Mouse (Mus musculus) liver, embryonic 16.5 days (tissue): ENCODE measurements around the gene Ifitm6. TPM values are rescaled to one million over a fixed set of nuclear protein-coding genes. Genes with fewer than 3 reads are reported as not detected.
"Not testable (repeated sequence)": the region's sequence is repeated elsewhere in the genome, so short reads cannot be mapped to it uniquely, and the experiment has no call there.

Experiments used
- ATAC-seq: fragments of 200-750 bp; cut with Nextera tagmentation; 2 replicates; pipeline ENCODE4 v1.8.0; 2017; ENCODE audit warnings: low read depth, mild to moderate bottlenecking, moderate number of reproducible peaks, moderate library complexity
- H3K27ac ChIP-seq: fragments of 300-500 bp; sonication (generic); 2 replicates; pipeline ENCODE4 v1.5.1; 2014; ENCODE audit warnings: mild to moderate bottlenecking, low read length
- H3K27me3 ChIP-seq: fragments of 300-500 bp; sonication (generic); 2 replicates; pipeline ENCODE4 v1.6.1; 2014; ENCODE audit warnings: low read depth, low read length, mixed read lengths; ENCODE audit not compliant: control insufficient read depth, insufficient read depth
- H3K36me3 ChIP-seq: fragments of 300-500 bp; sonication (generic); 2 replicates; pipeline ENCODE4 v1.6.1; 2014; ENCODE audit warnings: mild to moderate bottlenecking; ENCODE audit not compliant: control insufficient read depth, insufficient read depth
- H3K4me1 ChIP-seq: fragments of 300-500 bp; sonication (generic); 2 replicates; pipeline ENCODE4 v1.6.1; 2014; ENCODE audit warnings: low read depth, low read length, mixed read lengths; ENCODE audit not compliant: control insufficient read depth
- H3K4me2 ChIP-seq: fragments of 300-500 bp; sonication (generic); 2 replicates; pipeline ENCODE4 v1.6.1; 2014; ENCODE audit warnings: low read depth, low read length, mixed read lengths
- H3K4me3 ChIP-seq: fragments of 300-500 bp; sonication (generic); 2 replicates; pipeline ENCODE4 v1.5.1; 2014; ENCODE audit warnings: low read depth, mild to moderate bottlenecking, low read length
- H3K9ac ChIP-seq: fragments of 300-500 bp; sonication (generic); 2 replicates; pipeline ENCODE4 v1.6.1; 2014; ENCODE audit warnings: low read depth, low read length
- H3K9me3 ChIP-seq: fragments of 300-500 bp; sonication (generic); replicated peaks from 2 replicates; pipeline ENCODE4 v1.6.1; 2016; ENCODE audit warnings: low read length; ENCODE audit not compliant: control insufficient read depth
- WGBS: fragments of 180-500 bp; shearing (Covaris S2); extraction: QIAGEN DNeasy Blood & Tissue Kit; methylation state at CpG from one replicate; pipeline ENCODE4 v1.1.7; 2014; ENCODE audit not compliant: insufficient replicate concordance; 5-methylcytosine and 5-hydroxymethylcytosine counted together
- polyA plus RNA-seq: library from polyadenylated mRNA; unstranded; fragments of >200 nt; fragmentation: Nextera tagmentation; extraction: Ambion mirVana; gene quantifications from 2 replicates; pipeline ENCODE4 v1.2.1, GENCODE M21; 2015

Gene Ifitm6
- polyA plus RNA-seq, 1 experiment from 2014 or later = 28.4 TPM

DNA sequence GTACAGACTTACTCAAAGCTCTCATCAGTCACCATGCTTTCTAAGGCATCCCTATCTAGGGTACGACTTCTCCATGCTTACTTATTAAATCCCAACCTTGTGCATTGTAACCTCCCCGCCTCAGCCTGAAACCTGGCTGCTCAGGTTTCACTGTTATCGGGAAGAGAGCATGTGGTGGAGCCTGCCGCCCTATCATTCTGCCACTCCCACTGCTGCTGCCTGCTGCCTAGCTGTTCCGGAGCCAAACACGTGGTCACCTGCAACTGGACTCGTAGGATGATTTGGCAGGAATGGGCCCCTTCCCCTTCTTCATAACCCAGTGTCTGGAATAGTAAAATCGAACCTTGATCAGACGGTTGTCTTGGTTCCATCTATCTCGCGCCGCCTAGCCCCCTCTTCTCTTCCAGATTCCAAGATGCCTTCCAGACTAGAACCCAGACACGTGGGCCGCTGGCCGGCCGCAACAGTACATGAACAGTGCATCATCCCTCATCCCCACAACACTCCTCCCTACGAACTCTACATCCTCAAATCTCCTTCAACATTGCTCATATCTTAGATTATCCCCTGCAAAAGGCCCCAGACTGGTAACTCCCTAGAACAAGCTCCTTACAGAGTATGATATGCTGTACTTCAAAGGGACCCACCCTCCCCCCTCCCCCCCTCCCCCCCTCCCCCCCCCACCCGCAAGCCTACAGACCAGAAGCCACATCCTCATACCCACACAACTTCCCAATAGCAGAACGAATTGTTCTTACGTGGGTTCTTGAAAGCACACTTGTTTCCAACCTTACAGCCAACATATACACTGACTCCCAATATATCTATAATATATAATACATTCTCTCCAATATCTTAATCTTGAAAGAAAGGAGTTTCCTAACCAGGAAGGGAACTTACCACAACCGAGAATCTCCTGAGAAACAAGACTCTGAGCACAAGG is 20.6 kb upstream of the Ifitm6 start:
- H3K9me3 ChIP-seq = no peaks in the 10 kb centered on the region
- WGBS = 37% methylated on average over 20 of the region's 21 CpGs
- H3K27ac ChIP-seq = peak overlapping the region; percentile 36
- ATAC-seq = peak; percentile 50
- no peaks in the 10 kb centered on the region for H3K27me3 ChIP-seq
- H3K36me3 ChIP-seq = no peaks in the 10 kb centered on the region
- H3K4me2 ChIP-seq = 0 out of 2 replicates have a peak overlapping the region, but pooled peaks have one; percentile 7
- H3K4me1 ChIP-seq = peaks cover 32% of the 10 kb centered on the region
- no peak overlapping the region for H3K4me3 ChIP-seq
- no peak overlapping the region for H3K9ac ChIP-seq

DNA sequence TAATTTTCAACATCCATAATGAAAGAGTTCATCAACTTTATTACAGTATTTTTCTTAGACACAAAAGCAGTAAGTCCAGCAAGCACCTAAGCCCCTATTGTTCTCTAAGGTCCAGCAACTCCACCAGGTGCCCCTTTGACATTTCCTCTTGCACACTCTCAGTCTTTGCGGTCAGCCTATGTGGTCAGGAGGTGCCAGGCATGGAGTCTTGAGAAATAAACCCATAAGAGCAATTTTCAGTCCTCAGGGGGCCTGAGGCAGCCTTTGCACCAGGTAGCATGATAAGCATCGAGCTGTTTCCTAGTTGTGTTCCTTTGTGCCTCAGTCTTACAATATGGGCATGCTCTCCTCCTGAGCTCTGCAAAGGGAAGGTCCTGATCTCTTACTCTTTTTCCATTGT is 18.9 kb upstream of the Ifitm6 start:
- not testable (repeated sequence) for H3K4me3 ChIP-seq, H3K27ac ChIP-seq, H3K9me3 ChIP-seq, H3K36me3 ChIP-seq, ATAC-seq, H3K9ac ChIP-seq, H3K4me2 ChIP-seq, H3K27me3 ChIP-seq
- 67% methylated on average over 1 of the region's 2 CpGs for WGBS
- H3K4me1 ChIP-seq = peaks cover 17% of the 10 kb centered on the region

DNA sequence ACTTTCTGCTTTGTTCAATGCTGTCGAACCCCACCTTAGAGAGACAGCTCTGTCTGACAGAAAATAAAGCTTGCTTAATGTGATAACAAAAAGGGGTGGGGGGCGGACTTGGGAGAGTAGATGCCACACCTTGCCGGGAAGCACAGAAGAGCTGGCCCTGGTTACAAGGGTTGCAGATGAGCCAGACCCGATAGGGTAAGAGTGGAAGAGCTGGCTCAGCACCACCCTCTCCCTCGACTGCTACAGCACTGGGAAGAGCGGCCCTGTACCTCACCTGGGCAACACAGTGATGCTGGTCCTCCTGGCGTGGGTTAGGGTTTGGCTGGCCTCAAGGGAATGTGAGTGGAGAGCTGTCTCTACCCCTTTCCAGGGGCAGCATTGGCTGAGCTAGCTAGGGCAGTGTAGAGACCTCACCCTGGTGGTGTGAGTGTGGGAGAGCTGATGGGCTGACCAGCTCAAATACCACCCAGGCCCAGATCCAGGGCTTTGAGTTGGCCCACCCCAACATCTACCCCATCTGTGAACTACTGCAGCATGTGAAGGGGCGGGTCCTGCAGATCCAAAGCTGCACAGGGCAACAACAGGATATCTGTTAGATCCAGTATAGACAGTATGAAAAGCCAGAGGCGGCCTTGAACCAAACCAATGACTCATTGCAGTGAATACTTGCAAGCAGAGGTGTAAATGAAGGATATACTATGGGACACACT is 14.9 kb upstream of the Ifitm6 start:
- Histone ChIP-seq H3K4me2 (no peak overlapping the region), H3K36me3 (no peaks in the 10 kb centered on the region), H3K9me3 (no peaks in the 10 kb centered on the region), H3K4me3 (no peak overlapping the region), H3K27ac (no peak overlapping the region), H3K9ac (no peak overlapping the region), H3K4me1 (peaks cover 3% of the 10 kb centered on the region), H3K27me3 (no peaks in the 10 kb centered on the region)
- WGBS = 36% methylated on average over 9 of the region's 9 CpGs
- peak; percentile 50 for ATAC-seq

DNA sequence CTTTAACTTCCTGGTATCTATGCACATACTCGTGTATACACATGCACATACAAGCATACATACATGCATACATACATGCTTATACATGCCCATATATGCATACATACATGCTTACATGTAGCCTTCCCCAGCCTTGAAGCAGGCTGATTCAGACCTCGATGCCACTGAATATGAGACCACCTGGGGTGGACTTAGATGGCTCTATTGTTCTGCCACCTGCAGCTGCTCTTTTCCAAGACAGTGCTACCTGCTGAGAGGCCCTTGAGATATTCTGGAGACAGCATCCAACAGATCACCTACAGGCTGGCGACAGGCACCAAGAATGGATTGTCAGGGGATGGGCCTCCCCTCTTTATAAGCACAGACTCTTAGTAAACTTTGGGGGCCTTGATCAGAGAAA is 12.7 kb upstream of the Ifitm6 start:
- peaks cover 2% of the 10 kb centered on the region; the same call in 1 of the 2 replicates for H3K4me1 ChIP-seq
- H3K9me3 ChIP-seq = no peaks in the 10 kb centered on the region
- WGBS = 45% methylated on average over 3 of the region's 3 CpGs
- H3K27me3 ChIP-seq = no peaks in the 10 kb centered on the region
- no peaks in the 10 kb centered on the region for H3K36me3 ChIP-seq
- no peak overlapping the region for H3K4me3 ChIP-seq
- H3K27ac ChIP-seq = no peak overlapping the region
- no peak overlapping the region for H3K4me2 ChIP-seq
- ATAC-seq = no peak
- no peak overlapping the region for H3K9ac ChIP-seq

DNA sequence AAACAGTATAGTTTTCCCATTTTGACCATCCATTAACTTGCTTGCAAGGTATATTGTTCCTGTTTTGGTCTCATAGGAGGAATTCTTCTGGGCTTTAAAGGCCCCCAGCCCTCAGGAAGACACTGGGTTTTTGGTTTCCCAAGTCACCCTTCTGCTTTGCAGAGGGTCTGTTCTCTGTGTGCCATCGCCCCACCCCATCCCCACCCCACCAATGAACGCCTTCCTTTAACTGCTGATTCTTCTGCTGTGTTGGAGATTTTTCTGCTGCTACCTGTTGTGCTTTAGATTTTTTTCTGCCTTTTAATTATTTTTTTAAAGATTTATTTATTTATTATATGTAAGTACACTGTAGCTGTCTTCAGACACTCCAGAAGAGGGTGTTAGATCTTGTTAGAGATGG is 11.1 kb upstream of the Ifitm6 start, which contains the start of gene Gm17387:
Gene Gm17387, plus strand, starts transcription at position 301 of the 400 bp plus-strand sequence.
- WGBS = 76% methylated on average over 2 of the region's 2 CpGs
- H3K9ac ChIP-seq = no peak within 1 kb of the TSS
- no peaks in the 10 kb centered on the region for H3K36me3 ChIP-seq
- H3K9me3 ChIP-seq = no peaks in the 10 kb centered on the region
- H3K4me2 ChIP-seq = no peak within 1 kb of the TSS
- H3K4me3 ChIP-seq = no peak within 1 kb of the TSS
- no peaks in the 10 kb centered on the region for H3K27me3 ChIP-seq
- H3K27ac ChIP-seq = no peak within 1 kb of the TSS
- H3K4me1 ChIP-seq = peaks cover 2% of the 10 kb centered on the region; the same call in 1 of the 2 replicates
- ATAC-seq = no peak

DNA sequence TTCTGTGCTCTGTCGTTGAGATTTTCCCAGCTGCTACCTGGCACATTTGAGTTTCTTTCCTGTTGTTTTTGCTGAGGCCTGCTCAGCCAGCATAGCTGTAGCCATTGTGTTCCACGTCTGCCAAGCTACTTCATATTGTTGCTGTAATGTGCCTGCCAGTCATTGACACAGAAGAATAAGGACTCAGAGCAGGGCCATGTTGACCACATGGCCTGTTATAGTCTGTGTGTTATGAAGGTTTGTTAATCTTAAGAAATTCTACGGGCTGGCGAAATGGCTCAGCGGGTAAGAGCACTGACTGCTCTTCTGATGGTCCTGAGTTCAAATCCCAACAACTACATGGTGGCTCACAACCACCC is 9.0 kb upstream of the Ifitm6 start:
- no peak overlapping the region for H3K4me2 ChIP-seq
- peaks cover 2% of the 10 kb centered on the region; the same call in 1 of the 2 replicates for H3K4me1 ChIP-seq
- no peak overlapping the region for H3K4me3 ChIP-seq
- no peaks in the 10 kb centered on the region for H3K27me3 ChIP-seq
- H3K36me3 ChIP-seq = no peaks in the 10 kb centered on the region
- H3K9ac ChIP-seq = no peak overlapping the region
- H3K9me3 ChIP-seq = no peaks in the 10 kb centered on the region
- WGBS = 73% methylated on average over 5 of the region's 5 CpGs
- no peak overlapping the region for H3K27ac ChIP-seq
- no peak for ATAC-seq

DNA sequence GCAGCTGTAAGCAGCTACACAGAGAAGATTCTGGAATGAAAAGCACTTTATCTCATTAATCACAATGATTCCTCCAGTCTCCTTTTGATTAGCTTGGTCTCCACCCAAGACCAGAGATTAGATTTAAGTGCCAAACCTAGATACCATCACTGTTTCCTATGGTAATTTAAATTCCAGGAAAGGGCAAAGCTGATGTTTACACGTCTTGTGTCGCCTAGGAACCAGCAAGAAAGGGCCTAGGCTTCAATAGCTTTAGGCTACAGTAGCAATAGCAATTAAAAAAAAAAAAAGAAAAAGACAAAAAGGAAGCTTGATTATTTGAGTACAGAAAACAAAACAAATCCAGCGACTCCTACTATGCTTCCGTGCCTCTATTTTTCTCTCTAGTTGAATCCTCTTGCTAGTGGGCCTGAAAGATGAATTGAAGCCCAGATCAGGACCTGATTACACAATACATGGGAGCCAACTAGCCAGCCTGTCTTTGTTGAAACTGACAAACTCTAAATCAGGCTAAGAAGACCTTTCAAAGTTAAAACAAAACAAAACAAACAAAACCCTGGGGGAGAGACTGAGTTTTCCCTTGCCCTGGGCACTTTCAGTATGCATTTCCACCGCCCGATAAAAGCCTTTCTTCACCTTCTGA is 8.5 kb upstream of the Ifitm6 start:
- whole genome bisulfite sequencing = 68% methylated on average over 6 of the region's 6 CpGs
- Histone ChIP-seq H3K4me2 (no peak overlapping the region), H3K4me1 (peaks cover 2% of the 10 kb centered on the region; the same call in 1 of the 2 replicates), H3K9ac (no peak overlapping the region), H3K9me3 (no peaks in the 10 kb centered on the region), H3K4me3 (no peak overlapping the region), H3K27me3 (no peaks in the 10 kb centered on the region), H3K36me3 (no peaks in the 10 kb centered on the region), H3K27ac (no peak overlapping the region)
- ATAC-seq = no peak

DNA sequence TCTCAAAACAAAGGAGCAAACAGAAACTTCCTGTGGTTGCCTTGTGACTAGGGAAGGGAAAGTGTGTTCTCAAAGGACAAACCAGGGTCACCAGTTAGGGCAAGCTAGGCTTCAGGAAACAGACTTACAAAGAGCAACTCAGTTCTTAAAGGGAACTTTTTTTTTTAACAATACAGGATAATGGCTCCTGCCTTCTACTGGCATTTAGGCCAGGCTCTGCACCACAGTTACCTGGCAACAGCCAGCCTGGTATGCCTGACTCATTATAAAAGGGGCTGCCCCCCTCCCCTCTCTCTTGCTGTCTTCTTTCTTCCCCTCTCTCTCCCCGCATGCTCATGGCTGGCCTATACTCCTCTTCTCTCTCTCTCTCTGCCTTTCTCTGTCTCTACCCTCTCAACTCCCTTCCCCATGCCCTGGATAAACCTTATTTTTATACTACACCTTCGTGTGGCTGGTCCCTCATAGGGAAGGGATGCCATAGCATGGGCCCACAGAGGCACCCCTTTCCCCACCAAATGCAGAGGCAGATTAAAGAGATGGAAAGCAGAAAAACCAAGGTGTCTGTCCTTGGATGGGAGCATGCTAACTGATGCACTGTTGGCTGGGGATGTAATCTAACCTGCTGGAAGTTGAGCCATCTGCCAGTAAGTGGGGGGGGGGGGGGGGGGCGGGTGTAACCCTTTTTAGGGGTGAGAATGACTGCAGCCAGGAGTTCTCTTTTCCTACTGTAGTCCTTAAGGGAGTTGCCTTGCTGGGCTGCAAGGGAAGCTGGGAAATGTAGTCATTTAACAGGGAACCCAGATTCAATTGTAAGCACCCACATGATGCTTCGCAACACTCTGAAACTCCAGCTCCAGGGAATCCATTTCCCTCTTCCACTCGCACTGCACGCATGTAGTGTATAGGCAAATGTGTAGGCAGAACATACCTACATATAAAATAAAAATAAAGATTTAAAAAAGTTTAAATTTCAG is 7.4 kb upstream of the Ifitm6 start:
- H3K27ac ChIP-seq = peak overlapping the region; percentile 17
- 67% methylated on average over 5 of the region's 6 CpGs for WGBS
- H3K4me3 ChIP-seq = no peak overlapping the region
- no peaks in the 10 kb centered on the region for H3K27me3 ChIP-seq
- no peak overlapping the region for H3K4me2 ChIP-seq
- peaks cover 2% of the 10 kb centered on the region; the same call in 1 of the 2 replicates for H3K4me1 ChIP-seq
- no peaks in the 10 kb centered on the region for H3K9me3 ChIP-seq
- no peak for ATAC-seq
- H3K36me3 ChIP-seq = no peaks in the 10 kb centered on the region
- no peak overlapping the region for H3K9ac ChIP-seq
